Mouse (Mus musculus) c-Kit-negative CD71-positive TER-119-positive erythroid progenitor cells, embryonic 14.5 days (primary cell): ENCODE measurements around the gene Hnf1b.

Experiments used
- DNase-seq: peaks from one replicate; pipeline ENCODE4 v3.0.0-alpha.2; 2013; ENCODE audit warnings: low read depth, low spot score

Hnf1b gene

GRCm38 (mm10) chr11:83852501-83853211 lies 2.8 kb downstream of the Hnf1b start:
- no peak for DNase-seq

- no peak for DNase-seq
These were observed 3.4 kb downstream of the Hnf1b start for GRCm38 (mm10) chr11:83853221-83853792.

GRCm38 (mm10) chr11:83854091-83854490 lies 4.2 kb downstream of the Hnf1b start:
- DNase-seq = no peak

GRCm38 (mm10) chr11:83854707-83855106 lies 4.8 kb downstream of the Hnf1b start:
- DNase-seq = no peak

- no peak for DNase-seq
These were observed 7.4 kb downstream of the Hnf1b start for GRCm38 (mm10) chr11:83857256-83857655.

- no peak for DNase-seq
These were observed 15.4 kb downstream of the Hnf1b start for GRCm38 (mm10) chr11:83865286-83865685.

GRCm38 (mm10) chr11:83867571-83867970 lies 17.7 kb downstream of the Hnf1b start:
- DNase-seq = no peak

GRCm38 (mm10) chr11:83869147-83869546 lies 19.3 kb downstream of the Hnf1b start:
- no peak for DNase-seq

GRCm38 (mm10) chr11:83869686-83870085 lies 19.8 kb downstream of the Hnf1b start:
- no peak for DNase-seq

GRCm38 (mm10) chr11:83871780-83872554 lies 22.1 kb downstream of the Hnf1b start:
- DNase-seq = no peak

GRCm38 (mm10) chr11:83873509-83873908 lies 23.6 kb downstream of the Hnf1b start:
- no peak for DNase-seq

GRCm38 (mm10) chr11:83876630-83877029 lies 26.8 kb downstream of the Hnf1b start:
- DNase-seq = no peak

GRCm38 (mm10) chr11:83877765-83878164 lies 27.9 kb downstream of the Hnf1b start:
- no peak for DNase-seq

GRCm38 (mm10) chr11:83878417-83878952 lies 28.6 kb downstream of the Hnf1b start:
- no peak for DNase-seq

GRCm38 (mm10) chr11:83879130-83879529 lies 29.3 kb downstream of the Hnf1b start:
- DNase-seq = no peak

- no peak for DNase-seq
These were observed 31.6 kb downstream of the Hnf1b start for GRCm38 (mm10) chr11:83881438-83881837.

GRCm38 (mm10) chr11:83882552-83882951 lies 32.7 kb downstream of the Hnf1b start:
- no peak for DNase-seq

GRCm38 (mm10) chr11:83883074-83883473 lies 33.2 kb downstream of the Hnf1b start:
- no peak for DNase-seq

- no peak for DNase-seq
These were observed 33.9 kb downstream of the Hnf1b start for GRCm38 (mm10) chr11:83883812-83884211.

GRCm38 (mm10) chr11:83885175-83885574 lies 35.3 kb downstream of the Hnf1b start:
- no peak for DNase-seq

GRCm38 (mm10) chr11:83886746-83887145 lies 36.9 kb downstream of the Hnf1b start:
- no peak for DNase-seq

- no peak for DNase-seq
These were observed 41.5 kb downstream of the Hnf1b start for GRCm38 (mm10) chr11:83891366-83891765.
